Mouse (Mus musculus) duodenum, adult 2 months (tissue): ENCODE measurements around the gene AL731706.1. TPM values are rescaled to one million over a fixed set of nuclear protein-coding genes. Genes with fewer than 3 reads are reported as not detected.

ENCODE experiments used
- polyA plus RNA-seq: library from polyadenylated mRNA; depleted of rRNA; stranded (reverse); fragments of >200 nt; gene quantifications from 2 replicates; pipeline ENCODE4 v1.2.3, GENCODE M21; 2012; ENCODE audit warnings: low replicate concordance; rRNA removed

AL731706.1 gene
- 0.50 and 1.1 TPM in 2 replicates for polyA plus RNA-seq

DNA sequence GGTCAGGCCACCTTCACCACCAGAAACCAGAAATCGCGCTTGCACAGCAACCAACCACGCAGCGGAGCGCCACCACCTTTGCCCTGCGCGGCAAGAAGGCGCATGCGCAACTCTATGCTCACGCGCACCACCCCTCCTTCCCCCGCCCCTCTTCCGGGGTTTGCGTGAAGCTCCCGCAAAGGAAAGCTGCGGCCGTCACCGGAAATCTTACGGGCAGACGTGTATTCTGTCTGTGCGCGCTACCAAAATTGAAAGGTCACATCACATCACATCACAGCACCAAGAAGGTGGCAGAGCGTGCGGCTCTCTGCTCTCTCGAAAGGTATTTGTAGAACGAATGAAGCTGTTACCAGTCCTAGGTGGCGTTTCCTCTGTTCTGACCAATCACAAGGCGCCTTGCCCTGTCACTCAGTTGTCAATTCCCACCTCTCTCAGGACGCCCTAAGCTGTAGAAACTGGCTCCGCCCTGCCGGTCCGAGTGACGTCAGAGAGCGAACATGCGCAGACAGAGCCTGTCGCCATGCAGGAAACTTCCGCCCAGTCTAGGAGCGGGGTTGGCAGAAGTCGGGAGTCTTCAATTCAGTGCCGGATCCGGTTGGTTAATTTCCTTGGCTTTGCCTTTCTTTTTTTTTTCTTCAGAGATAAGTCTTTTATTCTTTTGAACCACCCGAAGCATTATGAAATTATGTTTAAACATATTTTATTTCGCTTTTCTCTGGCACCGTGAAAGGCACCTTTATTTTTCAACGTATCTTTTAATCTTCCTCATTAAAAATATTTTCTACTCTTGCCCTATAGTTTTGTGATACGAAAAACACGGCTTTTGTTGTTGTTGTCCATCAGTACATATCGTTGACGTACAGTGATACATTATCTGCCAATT lies at the start of gene AL731706.1, which contains the start of the genes Slx4ip and Mkks:
Gene AL731706.1 (minus strand): TSS at position 322 of the 883 bp plus-strand sequence.
Gene Slx4ip (plus strand): TSS at position 151 of the 883 bp plus-strand sequence.
Gene Mkks (minus strand): TSS at position 322 of the 883 bp plus-strand sequence.

DNA sequence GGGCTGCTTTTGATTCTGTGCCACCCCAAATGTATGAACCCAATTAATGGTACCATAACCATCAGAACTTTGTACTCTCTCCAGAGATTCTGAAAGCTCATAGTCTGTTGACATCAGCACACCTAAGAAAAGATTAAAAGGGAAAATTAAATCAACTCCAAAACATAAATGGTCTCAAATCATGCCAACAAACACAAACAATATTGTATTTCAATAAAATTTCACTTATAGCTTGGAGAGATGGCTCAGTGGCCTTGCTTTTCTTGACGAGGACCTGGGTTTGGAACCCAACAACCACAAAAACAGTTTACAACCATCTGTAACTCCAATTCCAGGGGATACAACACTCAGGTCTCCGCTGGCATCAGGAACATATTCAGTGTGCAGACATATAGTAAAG lies 5.6 kb downstream of the AL731706.1 start, which contains the start of gene AL731706.2:
Gene AL731706.2 (minus strand): TSS at position 101 of the 400 bp plus-strand sequence.

Other genes with a start within 250 kb of the AL731706.1 start
- gene Snap25, start 177.9 kb downstream of the AL731706.1 start, polyA plus RNA-seq = 1.2 and 2.5 TPM in 2 replicates
- not detected in 2 replicates for gene AL731706.2, start 5.7 kb downstream of the AL731706.1 start, polyA plus RNA-seq
- gene Slx4ip, start 171 bp downstream of the AL731706.1 start, polyA plus RNA-seq = 0.08 and 0.22 TPM in 2 replicates
- gene Mkks, start within 50 bp of the AL731706.1 start, polyA plus RNA-seq = 1.3 and 3.6 TPM in 2 replicates
- 1.2 and 2.4 TPM in 2 replicates for gene Jag1, start 225.3 kb upstream of the AL731706.1 start, polyA plus RNA-seq